Mouse (Mus musculus) lung, adult 2 months (tissue): ENCODE results near the gene Gm6871.
A peak's percentile ranks its signal among the peaks of the same experiment; 100 is the strongest.

Source experiments
- CTCF ChIP-seq: fragments of 200-500 bp; IDR thresholded peaks from 2 replicates; pipeline ENCODE4 v1.5.1; 2011; ENCODE audit warnings: mild to moderate bottlenecking, low read length, control low read depth; ENCODE audit not compliant: insufficient read depth
- POLR2A ChIP-seq: fragments of 200-500 bp; IDR thresholded peaks from 2 replicates; pipeline ENCODE4 v1.6.1; 2011; ENCODE audit warnings: low read depth, mild to moderate bottlenecking, control low read depth, low read length, borderline replicate concordance; ENCODE audit errors: extremely low read depth

DNA sequence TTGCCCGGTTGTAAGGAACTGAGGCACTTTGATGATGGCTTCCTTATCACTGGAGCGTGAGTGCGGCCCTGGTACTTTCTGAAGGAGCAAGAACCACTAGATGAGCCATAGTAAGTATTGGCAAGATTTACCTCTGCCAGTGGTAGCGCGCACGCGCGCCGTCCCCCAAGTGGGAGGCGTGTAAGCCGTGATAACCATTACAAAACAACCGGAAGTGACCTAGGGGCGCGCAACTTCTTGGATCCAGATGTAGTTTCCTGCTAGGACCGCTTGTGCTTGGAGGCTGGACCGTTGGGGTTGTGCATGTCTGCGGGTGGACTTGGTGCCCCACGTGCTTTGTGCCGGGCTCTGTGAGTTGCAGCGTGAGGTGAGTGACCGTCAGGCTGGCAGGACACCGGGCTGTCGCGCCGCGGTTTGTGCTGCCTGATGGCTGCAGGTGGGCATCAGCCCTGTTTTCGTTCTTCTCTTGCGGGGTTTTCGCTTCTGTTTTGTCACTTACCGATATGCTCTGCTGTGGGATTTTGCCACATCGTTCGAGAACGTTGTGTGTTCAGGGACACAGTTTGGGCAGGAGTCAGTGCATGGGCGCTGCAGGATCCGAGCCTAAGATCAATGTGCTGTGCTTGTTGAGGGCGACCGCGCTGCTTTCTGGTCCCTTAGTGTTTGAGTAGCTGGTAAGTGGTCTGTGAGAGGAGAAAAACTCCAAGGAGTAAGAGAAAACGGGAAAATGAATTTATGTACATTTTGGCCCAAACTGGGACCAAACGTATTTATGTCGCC is 25.8 kb upstream of the Gm6871 start, which contains the start of gene 2610021A01Rik:
- no peak for TF ChIP-seq CTCF
- TF ChIP-seq POLR2A: 0 out of 2 replicates have a peak, but pooled peaks have one; percentile 34
